Mouse (Mus musculus) stomach, embryonic 16.5 days (tissue): ENCODE data around the gene Fam135a. TPM values are rescaled to one million over a fixed set of nuclear protein-coding genes. Genes with fewer than 3 reads are reported as not detected.

Experiments used
- ATAC-seq: fragments of 200-750 bp; cut with Nextera tagmentation; 2 replicates; pipeline ENCODE4 v1.8.0; 2017; ENCODE audit warnings: moderate number of reproducible peaks, moderate TSS enrichment; ENCODE audit not compliant: insufficient read depth, low FRiP score
- H3K27ac ChIP-seq: fragments of 300-500 bp; sonication (generic); 2 replicates; pipeline ENCODE4 v1.5.1; 2014; ENCODE audit warnings: low read length
- H3K27me3 ChIP-seq: fragments of 300-500 bp; sonication (generic); 2 replicates; pipeline ENCODE4 v1.6.1; 2014; ENCODE audit warnings: low read length, control low read depth, mixed read lengths; ENCODE audit not compliant: control insufficient read depth, insufficient read depth
- H3K36me3 ChIP-seq: fragments of 300-500 bp; sonication (generic); 2 replicates; pipeline ENCODE4 v1.6.1; 2014; ENCODE audit warnings: low read length; ENCODE audit not compliant: control insufficient read depth, insufficient read depth
- H3K4me1 ChIP-seq: fragments of 300-500 bp; sonication (generic); 2 replicates; pipeline ENCODE4 v1.6.1; 2014; ENCODE audit warnings: low read length, control low read depth, mixed read lengths; ENCODE audit not compliant: control insufficient read depth, insufficient read depth
- H3K4me2 ChIP-seq: fragments of 300-500 bp; sonication (generic); 2 replicates; pipeline ENCODE4 v1.6.1; 2014; ENCODE audit warnings: low read depth, low read length, mixed read lengths
- H3K4me3 ChIP-seq: fragments of 300-500 bp; sonication (generic); replicated peaks from 2 replicates; pipeline ENCODE4 v1.5.1; 2014; ENCODE audit warnings: mild to moderate bottlenecking, low read length
- H3K9ac ChIP-seq: fragments of 300-500 bp; sonication (generic); 2 replicates; pipeline ENCODE4 v1.6.1; 2014; ENCODE audit warnings: low read length
- H3K9me3 ChIP-seq: fragments of 300-500 bp; sonication (generic); replicated peaks from 2 replicates; pipeline ENCODE4 v1.6.1; 2016; ENCODE audit warnings: low read length, control low read depth; ENCODE audit not compliant: control insufficient read depth
- WGBS: fragments of 180-500 bp; shearing (Covaris S2); extraction: QIAGEN DNeasy Blood & Tissue Kit; methylation state at CpG from one replicate; pipeline ENCODE4 v1.1.7; 2014; 5-methylcytosine and 5-hydroxymethylcytosine counted together
- polyA plus RNA-seq: library from polyadenylated mRNA; unstranded; fragments of >200 nt; fragmentation: Nextera tagmentation; extraction: Ambion mirVana; gene quantifications from 2 replicates; pipeline ENCODE4 v1.2.1, GENCODE M21; 2015

Fam135a gene
- polyA plus RNA-seq, 1 experiment from 2014 or later, result 33.4 TPM

DNA sequence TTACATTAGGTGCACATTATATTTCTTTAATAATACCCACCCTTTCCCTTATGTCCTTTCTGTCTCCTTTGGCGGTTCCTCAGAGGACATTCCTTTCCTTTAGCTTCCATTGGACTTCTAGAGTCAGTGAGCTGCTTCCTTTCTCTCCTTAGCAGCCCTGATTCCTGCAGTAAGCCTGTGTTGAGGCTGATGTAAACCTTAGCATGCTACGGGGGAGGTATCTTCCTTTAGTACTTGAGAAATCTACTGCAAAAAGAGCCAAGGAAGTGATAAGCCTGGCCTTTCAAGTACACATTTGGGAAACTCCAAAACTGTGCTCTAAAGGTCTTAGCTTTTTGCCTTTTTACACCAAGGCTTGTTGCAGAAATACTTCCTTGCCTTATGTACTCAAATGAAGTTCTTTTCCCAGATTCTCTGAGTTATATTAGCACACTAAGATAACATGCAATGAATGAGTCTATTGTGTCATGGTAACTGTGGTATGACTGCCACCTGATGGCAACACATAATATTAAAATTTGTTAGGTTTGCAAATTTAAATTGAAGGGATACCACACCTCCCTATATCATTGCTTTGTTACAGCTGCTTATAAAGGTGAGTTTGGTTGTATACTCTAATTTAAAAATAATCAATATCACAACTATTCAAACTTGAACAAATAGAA, 66.2 kb downstream of the Fam135a start:
- Histone ChIP-seq H3K4me1 (no peaks in the 10 kb centered on the region), H3K9ac (no peak overlapping the region), H3K4me2 (no peak overlapping the region), H3K4me3 (no peak overlapping the region), H3K36me3 (peaks cover 4% of the 10 kb centered on the region; the same call in 1 of the 2 replicates), H3K27ac (no peak overlapping the region), H3K9me3 (no peaks in the 10 kb centered on the region), H3K27me3 (no peaks in the 10 kb centered on the region)
- ATAC-seq, result no peak
- WGBS, result 77% methylated on average over 2 of the region's 2 CpGs

DNA sequence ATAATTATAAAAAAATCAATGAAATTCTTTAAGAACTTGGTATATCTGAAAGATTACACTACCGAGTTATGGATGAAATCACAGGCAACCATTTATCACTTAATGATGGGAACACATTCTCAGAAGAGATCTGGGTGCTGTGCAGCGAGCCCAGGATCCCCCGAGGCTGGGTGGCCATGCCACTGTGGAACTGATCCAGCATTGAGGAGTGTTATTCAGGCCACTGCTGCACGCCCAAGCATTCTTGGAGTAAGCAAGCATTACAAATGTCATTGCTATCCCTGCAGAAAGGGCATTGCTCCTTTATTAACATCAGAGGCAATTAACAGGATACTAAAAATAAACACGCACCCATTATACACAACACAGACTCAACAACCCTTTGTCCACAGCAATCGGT, 89.3 kb downstream of the Fam135a start:
- Histone ChIP-seq H3K9me3 (no peaks in the 10 kb centered on the region), H3K27ac (no peak overlapping the region), H3K4me1 (no peaks in the 10 kb centered on the region), H3K4me3 (no peak overlapping the region), H3K4me2 (no peak overlapping the region), H3K9ac (no peak overlapping the region), H3K27me3 (no peaks in the 10 kb centered on the region), H3K36me3 (0 out of 2 replicates have a peak, but pooled peaks cover 5% of the 10 kb centered on the region)
- WGBS, result 91% methylated on average over 6 of the region's 6 CpGs
- ATAC-seq, result no peak

DNA sequence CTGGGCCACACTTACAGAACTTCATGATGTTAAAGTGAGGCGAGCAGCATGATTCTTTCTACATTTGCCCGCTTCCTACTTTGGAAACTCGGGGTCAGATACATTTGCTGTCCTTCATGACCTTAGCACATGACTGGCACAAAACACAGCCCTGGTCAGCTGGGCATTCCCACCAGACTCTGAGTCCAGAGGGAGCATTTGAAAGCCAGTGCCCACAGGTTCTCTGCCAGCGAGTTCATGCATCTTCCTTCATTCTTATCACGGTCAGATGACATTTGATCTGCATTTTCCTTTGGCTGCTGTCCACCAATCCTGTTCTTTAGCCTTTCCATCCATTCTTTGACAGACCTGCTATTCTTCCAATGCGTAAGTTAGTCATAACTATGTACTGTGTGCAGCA, 90.1 kb downstream of the Fam135a start:
- Histone ChIP-seq H3K9me3 (no peaks in the 10 kb centered on the region), H3K27me3 (no peaks in the 10 kb centered on the region), H3K4me1 (no peaks in the 10 kb centered on the region), H3K4me2 (no peak overlapping the region), H3K9ac (no peak overlapping the region), H3K4me3 (no peak overlapping the region), H3K36me3 (0 out of 2 replicates have a peak, but pooled peaks cover 5% of the 10 kb centered on the region), H3K27ac (no peak overlapping the region)
- 92% methylated on average over 6 of the region's 6 CpGs for WGBS
- no peak for ATAC-seq

DNA sequence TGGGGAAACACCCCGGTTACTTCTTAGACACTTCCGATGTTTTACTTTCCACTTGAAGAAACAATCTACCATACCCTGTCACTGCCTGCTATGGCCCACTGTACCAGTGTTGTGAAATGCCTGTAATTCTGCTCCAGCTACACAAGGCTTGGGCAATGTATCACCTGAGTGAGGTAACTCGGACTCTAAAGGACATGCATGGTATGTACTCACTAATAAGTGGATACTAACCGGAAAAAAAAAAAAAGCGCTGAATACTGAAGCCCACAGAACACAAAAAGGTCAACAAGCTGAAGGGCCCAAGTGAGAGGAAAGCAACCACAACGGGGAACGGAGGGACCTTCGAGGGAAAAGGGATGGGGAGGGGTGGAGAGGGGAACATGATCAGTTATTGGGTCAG, 92.5 kb downstream of the Fam135a start:
- no peak for ATAC-seq
- H3K4me2 ChIP-seq, result no peak overlapping the region
- no peaks in the 10 kb centered on the region for H3K27me3 ChIP-seq
- H3K9me3 ChIP-seq, result no peaks in the 10 kb centered on the region
- no peak overlapping the region for H3K4me3 ChIP-seq
- 87% methylated on average over 8 of the region's 8 CpGs for WGBS
- H3K4me1 ChIP-seq, result peaks cover 2% of the 10 kb centered on the region; the same call in 1 of the 2 replicates
- no peak overlapping the region for H3K27ac ChIP-seq
- H3K36me3 ChIP-seq, result no peaks in the 10 kb centered on the region
- H3K9ac ChIP-seq, result no peak overlapping the region

DNA sequence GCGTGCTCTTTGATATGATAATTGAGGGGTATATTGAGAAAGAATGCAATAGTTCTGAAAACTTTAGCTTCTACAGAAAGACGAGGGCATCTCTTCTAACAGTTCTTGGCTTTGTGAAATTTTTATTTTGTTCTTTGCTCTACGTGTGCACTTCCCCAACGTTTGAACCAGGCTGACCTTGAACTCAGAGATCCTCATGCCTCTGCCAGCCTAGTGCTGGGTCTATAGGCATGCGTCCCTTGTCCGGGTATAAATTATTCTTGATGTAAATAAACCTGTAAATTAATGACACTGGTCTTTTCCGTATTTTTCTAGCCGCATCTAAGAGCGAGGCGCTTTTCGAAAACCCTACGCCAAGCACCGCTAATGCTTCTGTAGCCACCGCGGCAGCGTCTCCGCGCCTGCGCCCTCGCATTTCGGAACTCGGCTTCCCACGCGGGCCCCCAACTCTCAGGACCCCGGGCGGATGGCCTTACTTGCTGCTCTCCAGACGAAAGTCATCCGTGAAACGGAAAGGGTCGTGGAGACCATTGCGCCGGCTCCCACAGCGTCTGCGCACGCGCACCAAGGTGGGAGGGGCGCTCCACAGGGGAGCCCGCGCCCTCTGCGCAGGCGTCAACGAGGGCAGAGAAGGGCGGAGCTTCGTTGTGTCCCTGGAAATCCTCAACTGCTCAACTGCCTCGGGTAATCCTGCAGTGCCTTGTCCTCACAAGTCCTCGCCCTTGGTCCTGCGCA, 94.9 kb downstream of the Fam135a start, which contains the start of gene Sdhaf4:
Gene Sdhaf4 (minus strand): TSS at position 587 of the 735 bp plus-strand sequence.
- H3K27me3 ChIP-seq, result no peaks in the 10 kb centered on the region
- peak; percentile 96 for ATAC-seq
- peak within 1 kb of the TSS; percentile 84 for H3K4me3 ChIP-seq
- 1% methylated on average over 47 of the region's 47 CpGs for WGBS
- peak within 1 kb of the TSS; percentile 86 for H3K9ac ChIP-seq
- peaks cover 2% of the 10 kb centered on the region; the same call in 1 of the 2 replicates for H3K4me1 ChIP-seq
- H3K36me3 ChIP-seq, result no peaks in the 10 kb centered on the region
- peak within 1 kb of the TSS; percentile 69 for H3K4me2 ChIP-seq
- H3K27ac ChIP-seq, result peak within 1 kb of the TSS; percentile 88
- H3K9me3 ChIP-seq, result no peaks in the 10 kb centered on the region

DNA sequence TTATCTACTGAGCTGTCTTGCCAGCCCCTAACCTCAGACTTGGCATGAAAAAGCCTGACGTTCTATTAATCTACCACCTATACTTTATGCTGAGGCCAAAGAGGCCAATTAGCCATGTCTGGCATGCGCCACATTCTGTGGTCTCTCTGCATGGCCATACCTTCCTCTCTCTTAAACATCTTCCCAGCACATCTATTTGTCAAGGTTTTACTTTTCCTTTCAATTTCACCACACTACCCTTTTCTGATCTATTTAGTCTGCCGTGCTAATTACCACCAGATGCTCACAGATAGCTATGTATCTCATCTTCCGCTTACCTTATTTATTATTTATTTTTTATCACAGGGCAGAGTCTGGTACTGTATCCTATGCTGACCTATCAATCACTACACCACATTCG, 100.8 kb downstream of the Fam135a start:
- no peaks in the 10 kb centered on the region for H3K27me3 ChIP-seq
- H3K4me1 ChIP-seq, result no peaks in the 10 kb centered on the region
- H3K27ac ChIP-seq, result no peak overlapping the region
- H3K4me2 ChIP-seq, result no peak overlapping the region
- 93% methylated on average over 5 of the region's 5 CpGs for WGBS
- H3K4me3 ChIP-seq, result no peak overlapping the region
- H3K9me3 ChIP-seq, result no peaks in the 10 kb centered on the region
- no peak for ATAC-seq
- H3K9ac ChIP-seq, result no peak overlapping the region
- 0 out of 2 replicates have a peak, but pooled peaks cover 3% of the 10 kb centered on the region for H3K36me3 ChIP-seq

DNA sequence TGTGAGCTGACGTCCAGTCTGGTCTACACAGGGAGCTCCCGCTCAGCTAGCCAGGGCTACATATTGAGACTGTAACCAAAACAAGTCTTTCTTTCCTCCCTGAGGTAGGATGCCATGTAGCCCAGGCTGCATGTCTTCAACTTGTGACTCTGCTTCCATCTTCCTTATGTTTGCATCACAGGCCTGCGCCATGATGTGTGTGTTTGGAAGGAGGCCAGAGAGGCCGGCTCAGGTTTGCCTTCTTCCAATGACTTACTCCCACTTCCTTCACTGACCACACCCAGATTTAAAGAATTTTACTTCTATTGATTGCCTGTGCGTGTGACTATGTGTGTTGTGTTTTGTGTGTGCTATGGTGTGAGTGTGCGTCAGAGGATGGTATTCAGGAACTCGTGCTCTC, 101.3 kb downstream of the Fam135a start:
- H3K4me3 ChIP-seq, result no peak overlapping the region
- WGBS, result 93% methylated on average over 7 of the region's 7 CpGs
- no peak overlapping the region for H3K9ac ChIP-seq
- no peak for ATAC-seq
- no peaks in the 10 kb centered on the region for H3K9me3 ChIP-seq
- no peaks in the 10 kb centered on the region for H3K27me3 ChIP-seq
- H3K4me2 ChIP-seq, result no peak overlapping the region
- 0 out of 2 replicates have a peak, but pooled peaks cover 3% of the 10 kb centered on the region for H3K36me3 ChIP-seq
- no peaks in the 10 kb centered on the region for H3K4me1 ChIP-seq
- H3K27ac ChIP-seq, result no peak overlapping the region

DNA sequence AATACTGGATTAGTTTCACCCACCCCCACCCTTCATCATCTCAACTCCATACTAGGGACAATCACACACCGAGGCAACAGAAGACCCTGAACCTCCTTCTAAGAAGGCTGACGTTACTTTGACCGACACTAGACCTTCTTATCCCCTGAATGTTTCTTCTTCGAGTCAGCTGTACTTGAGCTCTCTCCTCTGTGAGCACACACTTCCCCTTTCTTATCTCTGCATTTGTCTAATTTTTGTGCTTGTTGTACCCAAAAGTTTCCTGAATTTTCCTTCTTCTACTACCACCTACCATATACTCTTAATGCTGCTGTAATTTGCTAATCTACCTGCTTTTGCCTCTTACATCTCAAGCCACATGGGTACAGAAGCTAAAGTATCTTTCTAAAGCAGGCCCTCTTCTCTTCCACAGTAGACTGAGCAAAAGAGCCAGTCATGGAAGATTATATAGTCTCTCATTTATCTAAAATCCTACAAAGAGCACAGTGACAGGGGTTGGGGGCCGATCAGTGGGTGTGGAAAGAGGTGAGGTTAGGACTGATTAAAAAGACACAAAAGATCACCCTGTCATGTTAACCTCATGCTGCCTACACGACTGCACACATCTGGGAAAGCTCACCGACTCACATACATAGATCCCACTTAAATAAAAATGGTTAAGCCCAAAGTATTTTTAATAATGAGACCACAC, 101.9 kb downstream of the Fam135a start:
- H3K4me3 ChIP-seq, result no peak overlapping the region
- no peak overlapping the region for H3K9ac ChIP-seq
- H3K4me2 ChIP-seq, result no peak overlapping the region
- 83% methylated on average over 7 of the region's 7 CpGs for WGBS
- 0 out of 2 replicates have a peak, but pooled peaks cover 3% of the 10 kb centered on the region for H3K36me3 ChIP-seq
- H3K9me3 ChIP-seq, result no peaks in the 10 kb centered on the region
- H3K27me3 ChIP-seq, result no peaks in the 10 kb centered on the region
- H3K4me1 ChIP-seq, result no peaks in the 10 kb centered on the region
- no peak overlapping the region for H3K27ac ChIP-seq
- no peak for ATAC-seq

DNA sequence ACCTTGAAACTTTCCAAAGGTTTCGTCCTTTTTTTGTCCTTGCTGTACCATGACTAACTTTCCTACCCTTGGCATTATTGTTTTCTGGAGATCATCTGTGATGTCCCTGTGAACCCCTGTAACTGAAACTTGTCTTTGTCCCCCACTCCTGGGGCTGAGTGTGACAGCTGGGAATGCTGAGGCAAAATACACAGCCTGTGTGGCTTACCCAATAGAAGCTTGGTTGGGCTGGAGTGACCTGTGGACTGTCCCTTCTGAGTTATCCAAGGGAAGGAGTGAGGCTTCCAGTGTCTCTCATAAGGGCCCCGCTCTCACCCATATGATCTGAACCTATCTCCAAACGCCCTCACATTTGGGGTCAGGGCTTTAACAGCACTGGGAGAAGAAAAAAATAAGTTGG, 102.6 kb downstream of the Fam135a start:
- 93% methylated on average over 3 of the region's 3 CpGs for WGBS

More for the DNA sequence above, 102.6 kb downstream of the Fam135a start:
- Histone ChIP-seq H3K4me3 (no peak overlapping the region), H3K4me2 (no peak overlapping the region), H3K9me3 (no peaks in the 10 kb centered on the region), H3K9ac (no peak overlapping the region), H3K27me3 (no peaks in the 10 kb centered on the region), H3K36me3 (0 out of 2 replicates have a peak, but pooled peaks cover 3% of the 10 kb centered on the region), H3K27ac (no peak overlapping the region), H3K4me1 (no peaks in the 10 kb centered on the region)
- ATAC-seq, result no peak
